Mouse (Mus musculus) lung, embryonic 14.5 days (tissue): ENCODE results near the gene Prkag2. TPM values are rescaled to one million over a fixed set of nuclear protein-coding genes. Genes with fewer than 3 reads are reported as not detected.

Source experiments
- ATAC-seq: fragments of 200-750 bp; cut with Nextera tagmentation; 2 replicates; pipeline ENCODE4 v1.8.0; 2017; ENCODE audit warnings: mild to moderate bottlenecking, moderate TSS enrichment, moderate library complexity; ENCODE audit not compliant: insufficient read depth
- DNase-seq: peaks from one replicate; pipeline ENCODE4 v3.0.0-alpha.2; 2015
- H3K27ac ChIP-seq: fragments of 300-500 bp; sonication (generic); 2 replicates; pipeline ENCODE4 v1.5.1; 2014; ENCODE audit warnings: low read depth, mild to moderate bottlenecking, moderate library complexity
- H3K27me3 ChIP-seq: fragments of 300-500 bp; sonication (generic); 2 replicates; pipeline ENCODE4 v1.6.1; 2014; ENCODE audit warnings: low read length, control low read depth; ENCODE audit not compliant: insufficient read depth
- H3K36me3 ChIP-seq: fragments of 300-500 bp; sonication (generic); 2 replicates; pipeline ENCODE4 v1.6.1; 2014; ENCODE audit warnings: control low read depth; ENCODE audit not compliant: insufficient read depth
- H3K4me1 ChIP-seq: fragments of 300-500 bp; sonication (generic); 2 replicates; pipeline ENCODE4 v1.6.1; 2014; ENCODE audit warnings: antibody characterized with exemption, control low read depth; ENCODE audit not compliant: insufficient read depth
- H3K4me2 ChIP-seq: fragments of 300-500 bp; sonication (generic); 2 replicates; pipeline ENCODE4 v1.6.1; 2014; ENCODE audit warnings: mild to moderate bottlenecking
- H3K4me3 ChIP-seq: fragments of 300-500 bp; sonication (generic); 2 replicates; pipeline ENCODE4 v1.5.1; 2014; ENCODE audit warnings: low read depth, low read length
- H3K9ac ChIP-seq: fragments of 300-500 bp; sonication (generic); 2 replicates; pipeline ENCODE4 v1.6.1; 2014
- H3K9me3 ChIP-seq: fragments of 300-500 bp; sonication (generic); 2 replicates; pipeline ENCODE4 v1.6.1; 2016; ENCODE audit warnings: low read depth, low read length, control low read depth
- CTCF ChIP-seq: IDR thresholded peaks from 2 replicates; pipeline ENCODE4 v1.5.1; 2016; ENCODE audit warnings: antibody characterized with exemption, low read depth
- WGBS: fragments of 180-500 bp; shearing (Covaris S2); extraction: QIAGEN DNeasy Blood & Tissue Kit; methylation state at CpG from one replicate; pipeline ENCODE4 v1.1.7; 2014; 5-methylcytosine and 5-hydroxymethylcytosine counted together
- polyA plus RNA-seq: library from polyadenylated mRNA; unstranded; fragments of >200 nt; fragmentation: Nextera tagmentation; extraction: Ambion mirVana; gene quantifications from 2 replicates; pipeline ENCODE4 v1.2.1, GENCODE M21; 2014

Gene Prkag2
- polyA plus RNA-seq, 1 experiment from 2014 or later, result 25.6 TPM

DNA sequence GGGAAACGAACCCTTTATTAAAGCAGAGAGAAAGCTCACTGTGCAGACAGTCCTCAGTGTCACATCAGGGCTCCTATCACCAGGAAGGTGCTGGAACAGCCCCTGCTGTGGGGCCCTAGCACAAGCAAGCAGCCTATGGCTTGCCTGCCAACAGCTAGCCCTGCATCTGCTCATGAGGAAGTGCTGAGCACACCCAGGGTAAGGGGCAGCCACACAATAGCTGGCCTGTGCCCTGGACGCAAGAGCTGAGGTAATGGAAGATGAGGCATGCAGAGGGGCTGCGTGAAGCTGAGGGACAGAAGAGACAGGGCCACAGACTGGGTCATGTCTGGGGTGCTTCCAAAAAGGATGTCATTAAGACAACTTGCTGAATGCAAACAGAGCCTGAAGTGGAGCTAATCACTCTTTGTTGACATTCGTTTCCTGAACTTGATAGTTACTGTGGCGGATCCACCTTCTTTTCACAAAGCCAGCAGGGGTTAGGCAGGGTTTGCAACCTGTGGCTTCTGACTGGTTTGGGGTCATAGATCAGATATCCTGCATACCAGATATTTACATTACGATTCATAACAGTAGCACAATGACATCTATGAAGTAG is 94.8 kb downstream of the Prkag2 start:
- 16% methylated on average over 6 of the region's 6 CpGs for WGBS
- Histone ChIP-seq H3K4me1 (peaks cover 10% of the 10 kb centered on the region; the same call in 1 of the 2 replicates), H3K9me3 (no peaks in the 10 kb centered on the region), H3K27me3 (no peaks in the 10 kb centered on the region), H3K27ac (no peak overlapping the region), H3K9ac (no peak overlapping the region), H3K4me2 (no peak overlapping the region), H3K36me3 (no peaks in the 10 kb centered on the region), H3K4me3 (no peak overlapping the region)
- ATAC-seq (peak; percentile 14; the same call in 1 of the 2 replicates), DNase-seq (peak; percentile 35)
- TF ChIP-seq CTCF, result no peak

DNA sequence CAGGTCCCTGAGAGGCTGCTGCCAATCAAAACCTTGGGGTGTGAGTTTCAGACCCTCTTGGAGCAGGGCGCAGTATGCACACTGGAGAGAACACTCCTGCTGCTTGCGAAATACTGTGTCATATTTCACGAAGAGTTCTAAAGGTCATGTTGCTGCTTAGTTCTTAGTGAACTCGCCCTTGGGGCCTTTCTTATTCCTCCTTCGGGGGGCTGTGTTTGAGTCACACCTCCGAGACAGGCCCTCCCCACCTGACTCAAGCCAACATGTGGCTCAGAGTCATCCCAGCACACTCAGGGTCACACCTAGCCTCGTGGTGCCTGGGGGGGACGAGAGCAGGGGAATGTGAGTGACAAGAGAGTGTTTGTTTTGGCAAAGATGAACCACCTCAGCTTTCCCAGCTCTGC is 99.0 kb downstream of the Prkag2 start:
- ATAC-seq (no peak), DNase-seq (peak; percentile 46)
- H3K36me3 ChIP-seq, result no peaks in the 10 kb centered on the region
- TF ChIP-seq CTCF, result no peak
- no peak overlapping the region for H3K4me3 ChIP-seq
- no peaks in the 10 kb centered on the region for H3K9me3 ChIP-seq
- no peaks in the 10 kb centered on the region for H3K27me3 ChIP-seq
- H3K4me1 ChIP-seq, result peaks cover 8% of the 10 kb centered on the region; the same call in 1 of the 2 replicates
- 22% methylated on average over 8 of the region's 8 CpGs for WGBS
- no peak overlapping the region; the same call in 1 of the 2 replicates for H3K27ac ChIP-seq
- no peak overlapping the region for H3K9ac ChIP-seq
- H3K4me2 ChIP-seq, result no peak overlapping the region

DNA sequence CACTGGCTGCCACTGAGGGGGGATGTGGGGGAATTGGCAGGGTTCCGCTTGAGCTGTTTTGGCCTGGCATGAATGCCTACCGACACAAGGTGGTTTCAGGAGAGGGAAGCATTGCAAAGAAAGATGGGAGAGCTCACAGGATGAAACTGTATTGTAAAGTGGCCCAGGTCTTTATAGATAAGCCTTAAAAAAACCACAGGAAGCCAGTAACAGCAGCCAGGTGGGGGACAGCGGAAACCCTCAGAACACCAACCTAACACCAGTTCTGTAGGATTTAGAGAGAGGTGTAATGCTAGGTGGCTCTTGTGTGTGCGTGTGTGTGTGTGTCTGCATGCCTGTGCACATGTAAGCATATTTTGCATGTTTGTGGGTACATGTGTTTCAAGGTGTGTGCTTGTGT is 101.1 kb downstream of the Prkag2 start:
- Histone ChIP-seq H3K9ac (no peak overlapping the region), H3K27me3 (no peaks in the 10 kb centered on the region), H3K4me2 (no peak overlapping the region), H3K9me3 (no peaks in the 10 kb centered on the region), H3K4me3 (no peak overlapping the region), H3K4me1 (peaks cover 12% of the 10 kb centered on the region; the same call in 1 of the 2 replicates), H3K27ac (no peak overlapping the region), H3K36me3 (no peaks in the 10 kb centered on the region)
- no peak for DNase-seq
- TF ChIP-seq CTCF, result no peak
- WGBS, result 81% methylated on average over 4 of the region's 4 CpGs
- ATAC-seq, result no peak

DNA sequence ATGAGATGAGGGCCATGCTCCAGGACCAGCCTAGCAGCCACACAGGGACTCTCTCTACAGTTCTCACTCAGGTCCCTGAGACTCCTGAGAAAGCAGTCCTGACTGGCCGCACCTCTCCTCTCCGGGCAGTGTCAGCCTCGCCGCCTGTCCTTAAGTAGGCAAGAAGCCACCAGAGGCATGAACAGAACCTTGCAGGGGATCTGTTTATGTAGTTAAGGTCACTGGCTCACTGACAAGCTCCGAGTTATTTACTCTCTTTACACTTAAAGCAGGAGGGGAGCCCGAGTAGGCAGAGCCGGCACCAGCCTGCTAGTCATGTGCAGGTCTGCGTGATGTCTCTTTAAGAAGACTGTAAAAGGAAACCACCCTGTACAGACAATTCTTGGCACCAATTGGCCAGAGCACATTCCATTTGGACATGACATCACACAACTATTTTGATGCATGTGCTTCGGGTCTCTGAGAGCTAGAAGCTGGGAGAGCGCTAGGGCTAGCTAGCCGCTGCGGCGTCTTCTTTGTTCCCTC is 104.8 kb downstream of the Prkag2 start:
- Histone ChIP-seq H3K4me2 (peak overlapping the region; percentile 60), H3K27me3 (no peaks in the 10 kb centered on the region), H3K9me3 (no peaks in the 10 kb centered on the region), H3K9ac (peak overlapping the region; percentile 38), H3K27ac (peak overlapping the region; percentile 39; the same call in 1 of the 2 replicates), H3K4me1 (0 out of 2 replicates have a peak, but pooled peaks cover 4% of the 10 kb centered on the region), H3K36me3 (no peaks in the 10 kb centered on the region), H3K4me3 (peak overlapping the region; percentile 23)
- peak; percentile 91 for DNase-seq
- ATAC-seq, result peak; percentile 93
- TF ChIP-seq CTCF, result no peak
- WGBS, result 9% methylated on average over 13 of the region's 13 CpGs

DNA sequence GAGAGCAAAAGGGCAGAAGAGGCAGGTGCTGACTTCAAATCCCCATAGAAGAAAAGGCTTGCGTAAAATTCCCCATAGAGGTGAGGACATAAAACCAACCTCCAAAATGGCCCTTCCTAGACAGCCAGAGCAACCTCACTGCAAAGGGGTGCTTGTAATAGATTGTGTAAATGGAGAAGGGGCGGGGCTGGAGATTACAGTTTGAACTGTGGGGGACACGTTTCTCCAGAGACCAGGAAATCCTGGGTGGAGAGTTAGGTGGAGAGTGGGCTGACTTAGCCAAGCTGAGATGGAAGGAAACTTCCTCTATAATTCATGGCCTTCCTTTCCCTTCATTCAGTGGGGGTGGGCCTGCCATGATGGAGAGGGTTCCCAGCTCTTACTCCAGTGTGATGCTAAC is 107.3 kb downstream of the Prkag2 start:
- H3K4me3 ChIP-seq, result no peak overlapping the region
- H3K27ac ChIP-seq, result no peak overlapping the region
- 51% methylated on average over 3 of the region's 3 CpGs for WGBS
- no peak for TF ChIP-seq CTCF
- no peak overlapping the region for H3K4me2 ChIP-seq
- no peak overlapping the region for H3K9ac ChIP-seq
- DNase-seq (no peak), ATAC-seq (no peak)
- H3K9me3 ChIP-seq, result no peaks in the 10 kb centered on the region
- no peaks in the 10 kb centered on the region for H3K27me3 ChIP-seq
- no peaks in the 10 kb centered on the region for H3K36me3 ChIP-seq
- 0 out of 2 replicates have a peak, but pooled peaks cover 4% of the 10 kb centered on the region for H3K4me1 ChIP-seq

DNA sequence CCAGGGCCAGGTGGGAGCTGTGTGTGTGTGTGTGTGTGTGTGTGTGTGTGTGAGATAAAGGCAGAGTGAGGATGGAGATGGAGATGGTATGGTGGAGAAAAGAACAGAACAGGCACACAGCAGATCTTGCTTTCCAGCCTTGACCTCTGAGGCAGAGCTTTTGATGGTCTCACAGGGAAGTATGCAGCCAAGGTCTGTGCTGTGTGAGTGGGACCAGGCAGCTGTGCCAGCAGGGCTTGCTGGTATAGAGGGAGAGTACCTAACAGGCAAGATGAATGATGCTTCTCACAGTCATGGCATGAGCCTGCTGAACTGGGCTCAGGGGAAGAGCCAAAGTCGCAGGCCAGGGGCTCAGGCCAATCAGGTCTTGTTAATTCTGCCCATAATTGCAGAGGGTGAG is 108.9 kb downstream of the Prkag2 start:
- Histone ChIP-seq H3K27ac (no peak overlapping the region), H3K9me3 (no peaks in the 10 kb centered on the region), H3K4me1 (0 out of 2 replicates have a peak, but pooled peaks cover 4% of the 10 kb centered on the region), H3K4me3 (no peak overlapping the region), H3K27me3 (no peaks in the 10 kb centered on the region), H3K9ac (no peak overlapping the region), H3K4me2 (no peak overlapping the region), H3K36me3 (no peaks in the 10 kb centered on the region)
- 64% methylated on average over 1 of the region's 1 CpGs for WGBS
- no peak for TF ChIP-seq CTCF
- ATAC-seq (no peak), DNase-seq (no peak)

DNA sequence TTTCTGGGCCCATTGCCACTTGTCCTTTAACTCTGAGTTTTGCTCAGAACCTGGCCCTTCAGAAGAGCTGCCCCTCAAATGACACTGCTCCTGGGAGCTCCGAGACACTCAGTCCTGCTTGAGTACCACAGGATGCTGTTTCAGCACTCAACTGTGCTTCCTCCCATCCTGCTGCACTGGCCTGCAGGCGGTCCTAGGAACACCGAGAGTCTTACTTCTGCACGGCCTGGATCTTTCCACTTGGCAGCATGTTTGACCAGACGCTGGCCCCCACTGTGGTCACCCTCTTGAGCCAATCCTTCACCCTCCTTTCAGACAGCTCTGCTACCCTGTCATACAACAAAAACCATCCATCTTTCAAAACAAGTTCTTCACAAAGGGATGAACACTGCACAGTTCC is 110.0 kb downstream of the Prkag2 start:
- Histone ChIP-seq H3K9ac (no peak overlapping the region), H3K9me3 (no peaks in the 10 kb centered on the region), H3K4me1 (peaks cover 6% of the 10 kb centered on the region; the same call in 1 of the 2 replicates), H3K27me3 (no peaks in the 10 kb centered on the region), H3K27ac (no peak overlapping the region), H3K4me2 (no peak overlapping the region), H3K4me3 (no peak overlapping the region), H3K36me3 (no peaks in the 10 kb centered on the region)
- 53% methylated on average over 5 of the region's 5 CpGs for WGBS
- no peak for TF ChIP-seq CTCF
- ATAC-seq (no peak), DNase-seq (no peak)
